Mouse (Mus musculus) liver (tissue): ENCODE data around the gene Obox8.

Source experiments
- DNase-seq: peaks from one replicate; pipeline ENCODE4 v3.0.0-alpha.2; 2020; ENCODE audit warnings: mixed read lengths

Gene Obox8

DNA sequence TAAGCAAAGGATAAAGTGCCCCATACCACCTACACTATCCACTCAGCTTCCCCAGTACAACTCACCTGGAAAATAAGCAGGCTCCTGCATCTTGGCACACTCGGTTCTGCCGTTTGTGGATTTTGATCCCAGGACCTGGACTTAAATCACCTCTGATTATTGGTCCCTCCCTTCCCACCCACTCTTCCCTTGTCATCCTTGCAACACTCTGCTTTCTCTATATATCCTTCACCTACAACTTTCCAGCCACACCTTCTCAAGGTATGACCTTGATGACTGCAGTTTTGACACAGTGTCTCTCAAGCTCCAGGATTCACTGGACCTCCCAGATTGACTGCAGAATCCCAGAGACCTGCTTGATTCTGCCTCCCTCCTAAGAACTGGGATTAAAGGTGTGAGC lies at the start of gene Obox8:
TSS of gene Obox8 (minus strand) at position 101 of the 400 bp plus-strand sequence.
- DNase-seq: no peak

DNA sequence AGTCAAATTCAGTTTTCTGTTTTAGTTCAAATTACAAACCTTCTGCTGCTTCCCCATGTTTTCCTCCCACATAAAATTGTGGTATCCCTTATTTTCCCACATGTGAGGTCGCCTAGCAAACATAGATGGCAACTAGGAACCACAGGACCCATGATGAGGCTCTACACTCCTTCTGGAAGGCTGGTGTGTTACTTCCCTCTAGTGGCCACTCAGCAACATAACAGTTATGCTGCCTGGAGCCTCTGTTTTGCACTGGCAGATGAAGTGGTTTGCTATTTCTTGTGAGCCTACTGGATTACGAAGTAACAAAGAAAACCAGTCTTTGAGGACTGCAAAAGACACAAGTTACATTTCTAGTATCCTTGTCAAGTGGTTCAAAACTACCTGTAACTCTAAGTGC lies 16.1 kb downstream of the Obox8 start:
- no peak for DNase-seq

GRCm38 (mm10) chr7:14308671-14309070 lies 24.7 kb downstream of the Obox8 start:
- no peak for DNase-seq

DNA sequence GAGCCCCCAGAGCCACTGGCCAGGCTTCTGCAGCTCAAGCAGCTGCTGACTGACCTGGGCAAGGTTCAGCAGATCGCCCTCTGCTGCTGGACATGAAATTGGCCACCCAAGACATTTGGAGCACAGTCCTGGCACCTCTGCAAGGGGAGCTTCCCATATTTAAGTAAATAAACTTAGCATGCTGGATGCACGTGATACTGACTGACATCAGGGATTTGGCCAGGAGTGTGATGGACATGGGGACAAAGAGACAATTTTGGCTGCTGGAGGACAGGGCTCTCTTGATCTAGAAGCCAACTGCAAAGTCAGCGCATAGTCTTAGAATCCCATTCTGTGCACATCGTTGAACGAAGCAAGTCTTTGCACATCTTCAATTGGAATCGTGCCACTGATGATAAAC lies 25.8 kb downstream of the Obox8 start:
- no peak for DNase-seq
